Mouse (Mus musculus) gastrocnemius, postnatal 14 days (tissue): Measurements from ENCODE around the gene Gabbr1. TPM values are rescaled to one million over a fixed set of nuclear protein-coding genes. Genes with fewer than 3 reads are reported as not detected.

Experiments used
- total RNA-seq, 2 experiments: library from RNA; stranded (reverse); gene quantifications; 2 replicates each; pipeline ENCODE4 v1.2.3; 2021

Gene Gabbr1
- total RNA-seq, 2 experiments from 2014 or later = 9.8 to 10.3 TPM

Other genes with a start within 250 kb of the Gabbr1 start
- gene H2-M10.6, start 233.8 kb upstream of the Gabbr1 start, total RNA-seq = not detected
- 10 to 100 TPM; 14.7 to 15.7 TPM for gene Trim26, start 208.8 kb upstream of the Gabbr1 start, total RNA-seq
- gene Trim15, start 178.8 kb upstream of the Gabbr1 start, total RNA-seq = not detected
- gene Trim10, start 176.4 kb upstream of the Gabbr1 start, total RNA-seq = not detected
- not detected for gene Trim40, start 155.8 kb upstream of the Gabbr1 start, total RNA-seq
- not detected for gene Trim31, start 147.8 kb upstream of the Gabbr1 start, total RNA-seq
- not detected for gene Rnf39, start 103.0 kb upstream of the Gabbr1 start, total RNA-seq
- gene Ppp1r11, start 94.2 kb upstream of the Gabbr1 start, total RNA-seq = 10 to 100 TPM; 63.5 to 67.7 TPM
- 10 to 100 TPM; 15.6 to 17.3 TPM for gene Znrd1, start 87.4 kb upstream of the Gabbr1 start, total RNA-seq
- gene Znrd1as, start 87.4 kb upstream of the Gabbr1 start, total RNA-seq = 10 to 100 TPM in 1 of 2 experiments, 1 to 10 TPM in 1; 9.3 to 11.4 TPM
- gene 2410137M14Rik, start 64.7 kb upstream of the Gabbr1 start, total RNA-seq = under 1 TPM in 1 of 2 experiments, not detected in 1; 0.25 TPM
- not detected for gene H2-M5, start 56.4 kb upstream of the Gabbr1 start, total RNA-seq
- 1 to 10 TPM in 1 of 2 experiments, under 1 TPM in 1; 0.74 to 1.5 TPM for gene Zfp57, start 44.8 kb upstream of the Gabbr1 start, total RNA-seq
- not detected for gene Mog, start 22.6 kb upstream of the Gabbr1 start, total RNA-seq
- not detected for gene Olfr90, start 42.5 kb downstream of the Gabbr1 start, total RNA-seq
- gene Olfr91, start 52.3 kb downstream of the Gabbr1 start, total RNA-seq = not detected
- gene Olfr92, start 74.1 kb downstream of the Gabbr1 start, total RNA-seq = not detected
- not detected for gene Olfr93, start 115.5 kb downstream of the Gabbr1 start, total RNA-seq
- gene Ubd, start 147.9 kb downstream of the Gabbr1 start, total RNA-seq = not detected
- gene Olfr94, start 155.0 kb downstream of the Gabbr1 start, total RNA-seq = not detected
- not detected for gene Olfr95, start 167.2 kb downstream of the Gabbr1 start, total RNA-seq
- not detected for gene Olfr96, start 174.2 kb downstream of the Gabbr1 start, total RNA-seq
- gene Olfr97, start 191.4 kb downstream of the Gabbr1 start, total RNA-seq = not detected
- gene Olfr98, start 217.8 kb downstream of the Gabbr1 start, total RNA-seq = not detected
- 1 to 10 TPM; 1.3 to 1.6 TPM for gene H2-M3, start 224.3 kb downstream of the Gabbr1 start, total RNA-seq
- gene Olfr99, start 237.5 kb downstream of the Gabbr1 start, total RNA-seq = not detected